Mouse (Mus musculus) stomach, embryonic 14.5 days (tissue): ENCODE results near the gene Mob3a. TPM values are rescaled to one million over a fixed set of nuclear protein-coding genes. Genes with fewer than 3 reads are reported as not detected.

Source experiments
- ATAC-seq: fragments of 200-750 bp; cut with Nextera tagmentation; 2 replicates; pipeline ENCODE4 v1.8.0; 2017; ENCODE audit warnings: low read depth, moderate TSS enrichment; ENCODE audit not compliant: insufficient number of reproducible peaks, insufficient read depth, low FRiP score
- H3K27ac ChIP-seq: fragments of 300-500 bp; sonication (generic); 2 replicates; pipeline ENCODE4 v1.5.1; 2014; ENCODE audit warnings: mild to moderate bottlenecking, low read length, moderate library complexity, mixed read lengths
- H3K27me3 ChIP-seq: fragments of 300-500 bp; sonication (generic); 2 replicates; pipeline ENCODE4 v1.6.1; 2014; ENCODE audit warnings: low read length, control low read depth, mixed read lengths; ENCODE audit not compliant: control insufficient read depth, insufficient read depth
- H3K36me3 ChIP-seq: fragments of 300-500 bp; sonication (generic); 2 replicates; pipeline ENCODE4 v1.6.1; 2014; ENCODE audit warnings: mild to moderate bottlenecking, control low read depth, low read length, moderate library complexity, mixed read lengths; ENCODE audit not compliant: control insufficient read depth, insufficient read depth
- H3K4me1 ChIP-seq: fragments of 300-500 bp; sonication (generic); 2 replicates; pipeline ENCODE4 v1.6.1; 2014; ENCODE audit warnings: low read length, control low read depth, mixed read lengths; ENCODE audit not compliant: control insufficient read depth, insufficient read depth
- H3K4me2 ChIP-seq: fragments of 300-500 bp; sonication (generic); replicated peaks from 2 replicates; pipeline ENCODE4 v1.6.1; 2014; ENCODE audit warnings: low read depth, low read length, control low read depth
- H3K4me3 ChIP-seq: fragments of 300-500 bp; sonication (generic); 2 replicates; pipeline ENCODE4 v1.5.1; 2014; ENCODE audit warnings: low read depth, low read length, control low read depth
- H3K9ac ChIP-seq: fragments of 300-500 bp; sonication (generic); replicated peaks from 2 replicates; pipeline ENCODE4 v1.6.1; 2014; ENCODE audit warnings: low read depth, mild to moderate bottlenecking, control low read depth, low read length, moderate library complexity, mixed read lengths
- H3K9me3 ChIP-seq: fragments of 300-500 bp; sonication (generic); 2 replicates; pipeline ENCODE4 v1.6.1; 2016; ENCODE audit warnings: low read depth, low read length, control low read depth; ENCODE audit not compliant: control insufficient read depth
- WGBS: fragments of 180-500 bp; shearing (Covaris S2); extraction: QIAGEN DNeasy Blood & Tissue Kit; methylation state at CpG from one replicate; pipeline ENCODE4 v1.1.7; 2014; 5-methylcytosine and 5-hydroxymethylcytosine counted together
- polyA plus RNA-seq: library from polyadenylated mRNA; unstranded; fragments of >200 nt; fragmentation: Nextera tagmentation; extraction: Ambion mirVana; gene quantifications from 2 replicates; pipeline ENCODE4 v1.2.1, GENCODE M21; 2014

Mob3a gene
- polyA plus RNA-seq, 1 experiment from 2014 or later, result 47.9 TPM

DNA sequence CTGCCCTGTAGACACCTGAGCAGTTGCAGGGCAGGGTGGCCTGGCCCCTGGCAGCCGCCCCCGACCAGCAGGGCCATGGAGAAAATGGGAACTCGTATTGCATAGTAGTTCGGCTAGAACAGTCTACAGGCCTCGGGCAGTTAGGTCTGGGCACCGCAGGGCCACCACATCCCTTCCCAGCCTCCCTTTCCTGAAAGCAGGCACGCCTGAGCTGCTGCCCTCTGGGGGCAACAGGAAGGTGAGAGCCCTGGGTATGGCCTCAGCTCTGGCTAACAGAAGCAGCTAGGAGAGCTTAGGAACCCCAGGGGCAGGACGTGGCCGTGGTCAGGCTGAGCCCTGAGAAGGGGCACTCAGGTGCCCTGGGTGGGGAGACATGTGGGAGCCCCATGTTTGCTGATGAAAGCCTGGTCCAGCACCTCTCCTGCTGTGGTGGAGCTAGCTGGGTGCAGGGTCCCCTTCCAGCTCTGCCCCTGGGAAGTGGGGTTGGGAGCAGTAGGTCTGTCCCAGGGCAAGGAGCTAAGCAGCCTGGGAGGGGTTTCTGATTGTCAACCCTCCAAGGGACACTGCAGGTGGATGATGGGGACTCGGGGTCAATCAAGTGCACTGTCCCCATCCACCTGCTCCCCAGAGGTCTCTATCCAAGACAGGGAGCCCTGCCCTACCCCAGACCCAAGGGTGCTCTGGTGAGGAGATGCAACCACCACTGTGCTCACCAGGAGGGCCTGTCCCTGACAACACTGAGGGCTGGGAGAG is 35.6 kb downstream of the Mob3a start:
- WGBS, result 81% methylated on average over 10 of the region's 10 CpGs
- H3K9ac ChIP-seq, result no peak overlapping the region
- no peak for ATAC-seq

DNA sequence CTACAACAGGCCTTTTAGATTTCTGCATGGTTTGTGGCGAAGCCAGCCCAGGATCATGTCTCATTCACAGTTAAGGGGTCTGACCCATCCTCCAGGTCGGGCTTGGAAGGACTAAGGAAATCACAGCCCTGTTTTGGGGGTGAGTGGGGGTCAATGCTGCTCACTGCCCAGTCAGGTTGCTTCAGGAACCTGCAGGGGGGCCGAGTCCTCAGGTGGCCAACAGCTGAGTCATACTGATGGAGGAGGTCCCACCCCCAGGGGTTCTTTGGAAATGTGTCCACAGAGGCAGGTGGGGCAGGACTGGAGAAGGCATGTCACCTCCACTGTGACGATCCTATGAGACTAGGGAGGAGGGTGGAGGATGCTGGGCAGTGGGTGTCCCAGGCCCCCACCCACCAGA is 36.3 kb downstream of the Mob3a start:
- H3K27ac ChIP-seq, result peak overlapping the region; percentile 76
- H3K27me3 ChIP-seq, result no peaks in the 10 kb centered on the region
- H3K4me2 ChIP-seq, result peak overlapping the region; percentile 3; the same call in 1 of the 2 replicates
- H3K9ac ChIP-seq, result no peak overlapping the region
- peaks cover 45% of the 10 kb centered on the region for H3K36me3 ChIP-seq
- ATAC-seq, result no peak
- no peak overlapping the region for H3K4me3 ChIP-seq
- peaks cover 26% of the 10 kb centered on the region for H3K4me1 ChIP-seq
- 55% methylated on average over 4 of the region's 4 CpGs for WGBS
- no peaks in the 10 kb centered on the region for H3K9me3 ChIP-seq

More for the DNA sequence above, 35.6 kb downstream of the Mob3a start:
- no peak overlapping the region for H3K4me2 ChIP-seq
- H3K27me3 ChIP-seq, result no peaks in the 10 kb centered on the region
- peaks cover 26% of the 10 kb centered on the region for H3K4me1 ChIP-seq
- no peaks in the 10 kb centered on the region for H3K9me3 ChIP-seq
- no peak overlapping the region for H3K4me3 ChIP-seq
- peak overlapping the region; percentile 76; the same call in 1 of the 2 replicates for H3K27ac ChIP-seq
- H3K36me3 ChIP-seq, result peaks cover 51% of the 10 kb centered on the region

- ATAC-seq, result peak; percentile 63; the same call in 1 of the 2 replicates
- H3K4me3 ChIP-seq, result no peak overlapping the region
- 12% methylated on average over 10 of the region's 10 CpGs for WGBS
- H3K4me2 ChIP-seq, result peak overlapping the region; percentile 28
- peaks cover 26% of the 10 kb centered on the region for H3K4me1 ChIP-seq
- no peaks in the 10 kb centered on the region for H3K27me3 ChIP-seq
- peaks cover 40% of the 10 kb centered on the region for H3K36me3 ChIP-seq
- peak overlapping the region; percentile 76 for H3K27ac ChIP-seq
- H3K9ac ChIP-seq, result no peak overlapping the region
- H3K9me3 ChIP-seq, result no peaks in the 10 kb centered on the region
These were observed 36.8 kb downstream of the Mob3a start for GRCm38 (mm10) chr10:80665016-80665380.

DNA sequence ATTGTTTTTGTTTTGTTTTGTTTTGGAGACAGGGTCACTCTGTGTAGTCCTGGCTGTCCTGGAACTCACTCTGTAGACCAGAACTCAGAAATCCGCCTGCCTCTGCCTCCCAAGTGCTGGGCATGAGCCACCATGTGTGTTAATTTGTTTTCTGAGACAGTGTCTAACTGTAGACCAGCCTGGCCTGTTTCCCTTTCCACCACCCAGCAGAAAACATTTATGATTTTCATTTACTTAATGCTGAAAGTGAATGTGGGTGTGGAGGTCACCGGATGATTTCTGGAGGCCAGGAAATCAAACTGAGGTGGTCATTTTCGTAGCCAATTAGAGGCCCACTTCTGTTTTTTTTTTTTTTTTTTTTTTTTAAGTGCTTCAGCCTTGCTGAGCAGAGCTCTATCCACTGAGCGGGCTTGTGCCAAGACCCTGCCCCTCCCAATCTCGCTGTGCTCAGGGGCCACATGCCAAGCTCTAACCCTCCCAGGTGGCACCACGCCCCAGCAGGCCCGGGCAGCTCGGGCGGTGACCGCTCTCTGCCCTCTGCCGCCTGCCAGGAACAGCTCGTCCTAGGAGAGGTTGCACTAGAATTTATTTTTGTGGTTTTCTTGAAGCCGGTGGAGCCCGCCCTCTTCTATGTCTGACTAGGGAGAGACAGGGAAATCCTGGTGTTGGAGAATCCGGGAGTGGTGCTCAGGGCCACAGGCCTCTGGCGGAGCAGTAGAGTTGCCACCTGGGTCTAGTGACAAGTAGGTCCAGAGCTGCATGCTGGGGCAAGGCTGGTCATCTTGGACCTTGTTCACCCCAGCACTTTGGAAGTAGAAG is 37.4 kb downstream of the Mob3a start:
- peaks cover 34% of the 10 kb centered on the region for H3K36me3 ChIP-seq
- WGBS, result 18% methylated on average over 16 of the region's 16 CpGs
- H3K4me2 ChIP-seq, result peak overlapping the region; percentile 28
- peaks cover 26% of the 10 kb centered on the region for H3K4me1 ChIP-seq
- H3K27ac ChIP-seq, result peak overlapping the region; percentile 76
- H3K9me3 ChIP-seq, result no peaks in the 10 kb centered on the region
- peak; percentile 74 for ATAC-seq
- H3K27me3 ChIP-seq, result no peaks in the 10 kb centered on the region
- H3K9ac ChIP-seq, result no peak overlapping the region
- no peak overlapping the region for H3K4me3 ChIP-seq

- Histone ChIP-seq H3K9me3 (no peaks in the 10 kb centered on the region), H3K4me3 (no peak overlapping the region), H3K27ac (peak overlapping the region; percentile 76), H3K4me1 (peaks cover 26% of the 10 kb centered on the region), H3K9ac (no peak overlapping the region), H3K27me3 (no peaks in the 10 kb centered on the region), H3K36me3 (peaks cover 27% of the 10 kb centered on the region), H3K4me2 (no peak overlapping the region)
- ATAC-seq, result no peak
- 25% methylated on average over 5 of the region's 5 CpGs for WGBS
These were observed 38.1 kb downstream of the Mob3a start for GRCm38 (mm10) chr10:80663485-80664196.

GRCm38 (mm10) chr10:80661149-80661548 is 40.6 kb downstream of the Mob3a start:
- H3K27ac ChIP-seq, result no peak overlapping the region
- no peak for ATAC-seq
- H3K9me3 ChIP-seq, result no peaks in the 10 kb centered on the region
- H3K4me2 ChIP-seq, result no peak overlapping the region
- no peak overlapping the region for H3K4me3 ChIP-seq
- 46% methylated on average over 5 of the region's 5 CpGs for whole genome bisulfite sequencing
- no peaks in the 10 kb centered on the region for H3K27me3 ChIP-seq
- H3K36me3 ChIP-seq, result peaks cover 2% of the 10 kb centered on the region; the same call in 1 of the 2 replicates
- no peak overlapping the region for H3K9ac ChIP-seq
- H3K4me1 ChIP-seq, result peaks cover 24% of the 10 kb centered on the region

DNA sequence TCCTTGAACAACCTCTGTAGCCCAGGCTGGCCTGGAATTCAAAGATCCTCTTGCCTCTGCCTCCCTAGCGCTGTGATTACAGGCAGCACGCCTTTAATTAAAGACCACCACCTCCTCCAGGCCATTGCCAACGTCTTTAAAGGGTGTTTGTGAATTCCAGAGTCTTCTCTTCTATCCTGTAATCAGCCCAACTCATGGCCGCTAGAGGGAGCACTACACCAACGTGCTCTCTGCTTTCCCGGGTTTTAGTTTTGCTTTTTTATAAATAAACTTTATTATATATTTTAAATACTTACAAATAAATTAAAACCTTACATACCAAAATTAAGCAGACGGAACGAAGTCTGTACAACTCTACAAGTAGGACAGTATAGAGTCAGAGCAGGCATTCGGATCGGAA is 42.6 kb downstream of the Mob3a start:
- Histone ChIP-seq H3K27me3 (no peaks in the 10 kb centered on the region), H3K4me3 (no peak overlapping the region), H3K27ac (no peak overlapping the region), H3K9ac (no peak overlapping the region), H3K36me3 (no peaks in the 10 kb centered on the region), H3K9me3 (no peaks in the 10 kb centered on the region), H3K4me1 (peaks cover 22% of the 10 kb centered on the region), H3K4me2 (no peak overlapping the region)
- 13% methylated on average over 10 of the region's 10 CpGs for WGBS
- ATAC-seq, result no peak

- no peak overlapping the region for H3K9ac ChIP-seq
- no peak overlapping the region for H3K4me2 ChIP-seq
- ATAC-seq, result no peak
These were observed 43.0 kb downstream of the Mob3a start for GRCm38 (mm10) chr10:80658841-80659202.

More at GRCm38 (mm10) chr10:80658841-80659202, 43.0 kb downstream of the Mob3a start:
- no peak overlapping the region for H3K27ac ChIP-seq
- no peaks in the 10 kb centered on the region for H3K36me3 ChIP-seq
- peaks cover 23% of the 10 kb centered on the region for H3K4me1 ChIP-seq
- no peak overlapping the region for H3K4me3 ChIP-seq
- 67% methylated on average over 4 of the region's 4 CpGs for WGBS
- no peaks in the 10 kb centered on the region for H3K9me3 ChIP-seq
- no peaks in the 10 kb centered on the region for H3K27me3 ChIP-seq
